Comparison of ENCODE assay signal across 19 mouse cellular contexts in the genomic region with DNA sequence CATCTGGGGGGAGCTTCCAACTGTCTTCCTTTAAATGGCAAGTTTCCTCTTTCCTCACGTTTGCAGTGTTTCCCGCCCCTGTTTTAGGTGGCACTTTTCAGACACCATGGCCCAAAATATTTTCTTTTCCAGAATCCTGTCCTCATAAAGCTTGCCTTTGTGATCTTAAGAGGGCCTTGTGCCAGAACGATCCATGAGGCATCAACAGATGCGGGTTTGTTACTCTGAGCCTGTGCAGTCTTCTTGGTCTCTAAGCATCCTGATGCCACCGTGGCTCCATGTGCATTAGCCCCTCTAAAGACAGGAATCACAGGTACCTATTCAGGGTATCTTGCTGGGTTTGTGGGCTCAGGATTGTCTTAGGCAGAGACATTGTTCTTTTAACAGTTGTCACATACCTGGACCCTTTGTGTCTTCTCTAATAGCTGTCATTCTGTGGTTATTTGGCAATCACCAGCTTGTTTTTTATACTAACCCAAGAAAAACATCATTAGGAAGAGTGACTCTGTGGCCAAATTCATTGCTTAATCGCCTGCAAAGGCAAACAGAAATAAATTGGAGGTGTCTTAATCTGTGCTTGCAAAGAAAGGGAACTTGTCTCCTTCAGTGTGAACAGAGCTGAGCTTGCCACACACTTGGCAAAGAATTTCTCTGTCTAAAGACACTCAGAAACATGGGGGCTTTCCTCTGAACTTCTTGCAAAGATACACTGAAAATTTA.
DNase-seq lines count a peak whose midpoint lies in the region; ATAC-seq and TF ChIP-seq lines count a peak whose summit lies in the region.
"Had no signal": no experiment of that assay in that cellular context is flagged by ENCODE, and none has a peak within 500 bp of the region (broad histone marks: within the 10 kb centered on the region; RNA-seq: fewer than 3 reads in every experiment).

No protein-coding gene starts in this region.

- H3K27me3 ChIP-seq in lung, postnatal 0 days (replicated peaks; ENCODE audit: insufficient read depth, low read length), result no peaks in the 10 kb centered on the region
- H3K27me3 ChIP-seq: CH12.LX; embryonic facial prominence, embryonic 13.5 days; hindbrain, embryonic 12.5 days had no signal

- ATAC-seq in lung, postnatal 0 days, result no peak
- ATAC-seq in megakaryocyte progenitor cell, adult 5-6 weeks (replicated peaks; ENCODE audit: poor library complexity), result peak; percentile 78
- ATAC-seq: forebrain, embryonic 14.5 days; hindbrain, embryonic 16.5 days had no signal

- H3K27ac ChIP-seq in lung, postnatal 0 days (ENCODE audit: low read length), result no peak overlapping the region
- H3K27ac ChIP-seq: embryonic facial prominence, embryonic 13.5 days; forebrain, embryonic 10.5 days; hindbrain, embryonic 12.5 days had no signal

- DNase-seq in lung, postnatal 0 days (ENCODE audit: low spot score), result peak; percentile 22
- no peak for DNase-seq in lung, postnatal 14 days
- peak; percentile 92 for DNase-seq in Muller cell, postnatal 12 days (ENCODE audit: inconsistent ontology term)
- peak; percentile 44 for DNase-seq in fibroblast of lung, adult 2 months (ENCODE audit: low read depth)
- no peak for DNase-seq in cerebellum, adult 9-11 months
- no peak for DNase-seq in right cerebral cortex, adult 18-20 months
- DNase-seq: adrenal gland, adult 8-10 months; cerebellum, adult 2 months; cerebellum, postnatal 25 days; gastrocnemius, postnatal 36 days; heart, postnatal 10 days; heart, postnatal 4 days had no signal

- TF ChIP-seq EP300 in lung, postnatal 0 days (IDR thresholded peaks at IDR 0.05), result no peak

- no peak overlapping the region for H3K4me2 ChIP-seq in lung, postnatal 0 days (replicated peaks; ENCODE audit: low read depth, low read length)
- H3K4me2 ChIP-seq: embryonic facial prominence, embryonic 13.5 days; hindbrain, embryonic 12.5 days had no signal

- no peaks in the 10 kb centered on the region for H3K4me1 ChIP-seq in lung, postnatal 0 days (ENCODE audit: insufficient read depth, low read depth, low read length)
- H3K4me1 ChIP-seq: embryonic facial prominence, embryonic 13.5 days; forebrain, embryonic 10.5 days; hindbrain, embryonic 12.5 days had no signal

- no peak overlapping the region for H3K4me3 ChIP-seq in lung, postnatal 0 days (ENCODE audit: low read depth, low read length)
- H3K4me3 ChIP-seq: embryonic facial prominence, embryonic 13.5 days; forebrain, embryonic 10.5 days; hindbrain, embryonic 12.5 days had no signal

- 73% methylated on average over 6 of the region's 6 CpGs for WGBS in lung, postnatal 0 days

- no peaks in the 10 kb centered on the region for H3K36me3 ChIP-seq in lung, postnatal 0 days (ENCODE audit: insufficient read depth, low read length)
- H3K36me3 ChIP-seq: embryonic facial prominence, embryonic 13.5 days; forebrain, embryonic 10.5 days; hindbrain, embryonic 12.5 days had no signal

- TF ChIP-seq CTCF in lung, postnatal 0 days (IDR thresholded peaks at IDR 0.05), result no peak

- no peaks in the 10 kb centered on the region for H3K9me3 ChIP-seq in lung, postnatal 0 days (ENCODE audit: low read length)
- H3K9me3 ChIP-seq: embryonic facial prominence, embryonic 13.5 days; forebrain, embryonic 10.5 days; hindbrain, embryonic 12.5 days had no signal

- no peak overlapping the region for H3K9ac ChIP-seq in lung, postnatal 0 days (replicated peaks; ENCODE audit: low read depth)
- H3K9ac ChIP-seq: embryonic facial prominence, embryonic 13.5 days; hindbrain, embryonic 12.5 days had no signal

Comparison
In these comparisons a context has a peak if more than half of its experiments do, and no peak if none do; other contexts are left out.
1. DNase-seq: peak in lung, postnatal 0 days (single experiment), Muller cell, postnatal 12 days (single experiment) and fibroblast of lung, adult 2 months (single experiment); none in lung, postnatal 14 days (single experiment), cerebellum, adult 9-11 months (single experiment) and right cerebral cortex, adult 18-20 months (single experiment).